Comparison of ENCODE assay signal across 22 mouse cellular contexts in the genomic region with DNA sequence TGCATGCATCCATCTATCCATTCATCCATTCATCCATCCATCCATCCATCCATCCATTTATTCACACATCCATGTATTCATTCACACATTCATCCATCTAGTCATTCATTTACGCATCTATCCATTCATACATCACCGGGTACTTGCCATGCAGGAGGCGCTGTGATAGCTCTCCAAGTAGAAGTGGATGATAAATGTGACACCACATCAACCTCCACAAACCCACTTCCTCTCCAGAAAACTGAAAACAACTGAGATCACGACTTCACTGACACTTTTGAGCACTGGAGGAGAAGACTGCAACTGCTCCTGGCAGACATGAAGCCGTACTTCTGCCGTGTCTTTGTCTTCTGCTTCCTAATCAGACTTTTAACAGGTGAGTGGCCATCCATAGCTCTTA. TPM values are rescaled to one million over a fixed set of nuclear protein-coding genes. Genes with fewer than 3 reads are reported as not detected.
DNase-seq lines count a peak whose midpoint lies in the region; ATAC-seq and TF ChIP-seq lines count a peak whose summit lies in the region.
"Had no signal": no experiment of that assay in that cellular context is flagged by ENCODE, and none has a peak within 500 bp of the region (broad histone marks: within the 10 kb centered on the region; RNA-seq: fewer than 3 reads in every experiment).

A gene (plus strand): TSS at position 287 of the 400 bp plus-strand sequence.

- WGBS in liver, adult 2 months, result 75% methylated on average over 6 of the region's 6 CpGs
- WGBS in liver, embryonic 11.5 days, result 60% methylated on average over 6 of the region's 6 CpGs

- DNase-seq in liver, adult 2 months (ENCODE audit: extremely low read depth, low read depth, low spot score), result peak; percentile 20
- DNase-seq in liver, embryonic 11.5 days (ENCODE audit: low spot score), result no peak
- DNase-seq in thymus, postnatal 10 days (ENCODE audit: low spot score in 2 of 2), result peak; percentile 66 to 67
- DNase-seq in testis, postnatal 14 days (ENCODE audit: low spot score), result no peak
- DNase-seq in cerebellum, adult 11 months, result no peak
- DNase-seq in cerebellum, adult 9-10 months, result no peak
- DNase-seq: adrenal gland, postnatal 25 days; cerebellum, adult 2 months; gastrocnemius, postnatal 10 days; heart, adult 2 months; kidney, adult 9 months; layer of hippocampus, postnatal 36 days; liver, embryonic 13.5 days had no signal

- H3K4me1 ChIP-seq in liver, adult 2 months (ENCODE audit: control insufficient read depth, insufficient read depth, low read length), result no peaks in the 10 kb centered on the region
- H3K4me1 ChIP-seq in liver, embryonic 11.5 days (replicated peaks; ENCODE audit: control insufficient read depth, insufficient read depth, low read length), result no peaks in the 10 kb centered on the region
- H3K4me1 ChIP-seq: embryonic facial prominence, embryonic 15.5 days; heart, embryonic 15.5 days; limb, embryonic 10.5 days; liver, embryonic 13.5 days; lung, embryonic 15.5 days; neural tube, embryonic 15.5 days had no signal

- no peaks in the 10 kb centered on the region for H3K36me3 ChIP-seq in liver, adult 2 months (ENCODE audit: control insufficient read depth, insufficient read depth, low read length)
- H3K36me3 ChIP-seq in liver, embryonic 11.5 days (ENCODE audit: control insufficient read depth, insufficient read depth, low read length), result no peaks in the 10 kb centered on the region
- H3K36me3 ChIP-seq: embryonic facial prominence, embryonic 15.5 days; heart, embryonic 15.5 days; hindbrain, embryonic 10.5 days; limb, embryonic 10.5 days; liver, embryonic 13.5 days; lung, embryonic 15.5 days; neural tube, embryonic 15.5 days had no signal

- no peak for ATAC-seq in liver, embryonic 11.5 days (replicated peaks; ENCODE audit: low FRiP score)
- ATAC-seq in CD4-positive, CD25-positive, alpha-beta regulatory T cell, adult 4 months, result peak; percentile 86
- ATAC-seq in megakaryocyte, adult 5-6 weeks (ENCODE audit: poor library complexity, severe bottlenecking), result peak; percentile 47

- H3K9ac ChIP-seq in liver, adult 2 months (ENCODE audit: low read depth, low read length), result no peak within 1 kb of the TSS
- no peak within 1 kb of the TSS for H3K9ac ChIP-seq in liver, embryonic 11.5 days (ENCODE audit: low read depth, low read length)
- H3K9ac ChIP-seq: embryonic facial prominence, embryonic 15.5 days; heart, embryonic 15.5 days; liver, embryonic 13.5 days; lung, embryonic 15.5 days; neural tube, embryonic 15.5 days had no signal

- H3K79me2 ChIP-seq in liver, adult 2 months (ENCODE audit: control insufficient read depth, insufficient read depth, low read length), result no peaks in the 10 kb centered on the region

- H3K9me3 ChIP-seq in liver, embryonic 11.5 days (ENCODE audit: control insufficient read depth, low read length), result no peaks in the 10 kb centered on the region
- H3K9me3 ChIP-seq: embryonic facial prominence, embryonic 15.5 days; heart, embryonic 15.5 days; hindbrain, embryonic 10.5 days; limb, embryonic 10.5 days; liver, embryonic 13.5 days; lung, embryonic 15.5 days; neural tube, embryonic 15.5 days had no signal

- no peaks in the 10 kb centered on the region for H3K27me3 ChIP-seq in liver, adult 2 months (ENCODE audit: control insufficient read depth, insufficient read depth, low read length)
- no peaks in the 10 kb centered on the region for H3K27me3 ChIP-seq in liver, embryonic 11.5 days (replicated peaks; ENCODE audit: control insufficient read depth, insufficient read depth, low read length)
- H3K27me3 ChIP-seq: embryonic facial prominence, embryonic 15.5 days; heart, embryonic 15.5 days; liver, embryonic 13.5 days; lung, embryonic 15.5 days; neural tube, embryonic 15.5 days had no signal

- no peak within 1 kb of the TSS for H3K4me3 ChIP-seq in liver, adult 2 months (ENCODE audit: insufficient read depth, low read depth, low read length)
- no peak within 1 kb of the TSS for H3K4me3 ChIP-seq in liver, embryonic 11.5 days (ENCODE audit: low read depth, low read length)
- H3K4me3 ChIP-seq: embryonic facial prominence, embryonic 15.5 days; heart, adult 2 months; heart, embryonic 15.5 days; hindbrain, embryonic 10.5 days; limb, embryonic 10.5 days; liver, embryonic 13.5 days; lung, embryonic 15.5 days; neural tube, embryonic 15.5 days had no signal

- H3K27ac ChIP-seq in liver, adult 2 months (replicated peaks; ENCODE audit: insufficient read depth, low read depth, low read length), result no peak within 1 kb of the TSS
- H3K27ac ChIP-seq in liver, embryonic 11.5 days (ENCODE audit: low read depth, low read length), result no peak within 1 kb of the TSS
- H3K27ac ChIP-seq: embryonic facial prominence, embryonic 15.5 days; heart, adult 2 months; heart, embryonic 15.5 days; hindbrain, embryonic 10.5 days; limb, embryonic 10.5 days; liver, embryonic 13.5 days; lung, embryonic 15.5 days; neural tube, embryonic 15.5 days had no signal

- TF ChIP-seq POLR2A in liver, adult 2 months (IDR thresholded peaks at IDR 0.05; ENCODE audit: extremely low read depth, insufficient read depth, low read length), result no peak

- TF ChIP-seq CTCF in liver, adult 2 months (IDR thresholded peaks at IDR 0.05; ENCODE audit: low read depth, low read length), result no peak

- H3K4me2 ChIP-seq in liver, embryonic 11.5 days, result no peak within 1 kb of the TSS
- H3K4me2 ChIP-seq: embryonic facial prominence, embryonic 15.5 days; heart, embryonic 15.5 days; liver, embryonic 13.5 days; lung, embryonic 15.5 days; neural tube, embryonic 15.5 days had no signal

RNA-seq across cellular contexts. Expression of the gene that starts here (rescaled TPM):
- 0.65 and 0.67 TPM in 2 replicates for total RNA-seq in liver, adult 2 months (2014; rRNA removed)
- 0.29 and 0.38 TPM in 2 replicates for polyA plus RNA-seq in liver, adult 2 months (2012; rRNA removed)
- polyA plus RNA-seq in liver, embryonic 11.5 days (2014; fragmentation: Nextera tagmentation; extraction: Ambion mirVana), result 0.32 and 0.73 TPM in 2 replicates
- 100 to 1,000 TPM; 309 to 337 TPM for polyA plus RNA-seq in CD4-positive, CD25-positive, alpha-beta regulatory T cell, adult 4 months (2017; shearing (Covaris generic))
- 0.52 and 1.2 TPM in 2 replicates for total RNA-seq in megakaryocyte, adult 5-6 weeks (2015)
- 0.18 and 1.5 TPM in 2 replicates for total RNA-seq in megakaryocyte, adult 5-6 weeks (2017)
- total RNA-seq: adrenal gland, postnatal 25 days; layer of hippocampus, postnatal 36 days had no signal
- polyA plus RNA-seq: cerebellum, adult 2 months; forebrain, embryonic 11.5 days; limb, embryonic 10.5 days had no signal

Comparison
In these comparisons a context has a peak if more than half of its experiments do, and no peak if none do; other contexts are left out.
1. RNA of the gene that starts here (polyA plus RNA-seq): 309 to 337 TPM in CD4-positive, CD25-positive, alpha-beta regulatory T cell, adult 4 months; 0.29 to 0.38 TPM in liver, adult 2 months and 0.32 to 0.73 TPM in liver, embryonic 11.5 days; every median in the first group is over 100 times any median in the second.
2. Peak in DNase-seq in liver, adult 2 months; RNA of the gene not detected or under 1 TPM.
3. DNase-seq: peak in thymus, postnatal 10 days (2 of 2); none in liver, embryonic 11.5 days (single experiment), testis, postnatal 14 days (single experiment), cerebellum, adult 11 months (single experiment) and cerebellum, adult 9-10 months (single experiment).